Mouse (Mus musculus) layer of hippocampus, postnatal 25 days (tissue): ENCODE measurements around the gene Dmrtb1. TPM values are rescaled to one million over a fixed set of nuclear protein-coding genes. Genes with fewer than 3 reads are reported as not detected.
A peak's percentile ranks its signal among the peaks of the same experiment; 100 is the strongest.

Experiments used
- DNase-seq, 2 experiments: peaks; one replicate each; pipeline ENCODE4 v3.0.0; 2022; ENCODE audit warnings: mixed read lengths in 2 of 2, low spot score in 1 of 2; ENCODE audit errors: extremely low spot score in 1 of 2
- total RNA-seq, 2 experiments: library from RNA; stranded (reverse); gene quantifications; 2 replicates each; pipeline ENCODE4 v1.2.3; 2021

Gene Dmrtb1
- total RNA-seq, result under 1 TPM; 0.28 to 0.62 TPM

GRCm38 (mm10) chr4:107684130-107684529, at the start of gene Dmrtb1:
TSS of gene Dmrtb1 (minus strand) at chr4:107684230.
- DNase-seq, result no peak

- no peak for DNase-seq
Measured at GRCm38 (mm10) chr4:107733603-107734002, 49.6 kb upstream of the Dmrtb1 start.

- no peak for DNase-seq
Measured at GRCm38 (mm10) chr4:107732624-107733023, 48.6 kb upstream of the Dmrtb1 start.

DNA sequence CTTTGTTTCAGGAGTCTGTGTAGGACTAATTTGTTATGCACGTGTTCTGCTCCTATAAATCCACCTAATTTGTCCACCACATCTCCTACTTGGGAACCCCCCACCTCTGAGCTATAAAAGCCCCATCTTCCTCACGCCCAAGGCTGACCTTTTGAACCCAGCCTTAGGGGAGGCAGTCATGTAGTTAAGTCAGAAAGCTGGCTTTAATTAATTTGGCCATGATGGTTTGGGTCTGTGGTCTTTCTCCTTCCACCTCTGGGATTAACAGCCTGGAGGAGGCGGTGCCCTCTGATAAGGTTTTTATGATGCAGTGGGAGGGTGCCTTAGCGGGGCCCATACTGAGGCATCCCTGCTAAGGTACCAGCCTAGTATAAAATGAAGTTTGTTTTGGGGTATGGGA, 48.2 kb upstream of the Dmrtb1 start:
- DNase-seq, result no peak

GRCm38 (mm10) chr4:107731088-107731465, 47.0 kb upstream of the Dmrtb1 start:
- no peak for DNase-seq

DNA sequence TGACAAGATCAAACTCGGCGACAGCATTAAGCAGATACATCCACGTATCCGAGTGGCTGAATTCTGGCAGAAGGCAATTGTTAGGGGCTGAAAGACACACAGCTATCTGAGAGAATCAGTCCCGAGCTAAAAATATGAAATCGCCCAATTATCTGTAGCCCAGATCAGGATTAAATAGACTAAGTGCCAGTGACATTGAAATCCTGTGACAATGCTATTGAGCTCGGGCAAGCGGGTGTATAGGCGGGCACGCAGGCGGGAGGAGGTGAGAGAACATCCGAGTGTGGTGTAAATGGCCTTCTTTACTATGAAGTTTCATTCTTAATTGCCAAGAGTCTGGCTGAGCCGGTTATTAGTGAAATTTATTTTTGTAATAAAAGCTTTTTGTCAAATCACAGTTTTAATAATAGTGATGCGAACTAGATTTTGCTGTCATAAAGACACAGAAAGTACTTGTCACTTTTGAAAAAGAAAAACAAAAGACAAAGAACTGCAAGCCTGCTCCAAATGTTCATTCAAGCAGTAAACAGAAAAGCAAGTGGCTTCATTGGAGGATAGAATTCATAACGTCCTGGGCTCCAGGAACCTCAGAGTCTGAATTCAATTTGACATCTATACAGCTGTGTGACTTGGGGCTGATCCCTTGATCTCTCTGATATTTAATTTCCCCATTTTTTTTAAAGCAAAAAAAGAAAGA, 46.5 kb upstream of the Dmrtb1 start:
- no peak for DNase-seq

DNA sequence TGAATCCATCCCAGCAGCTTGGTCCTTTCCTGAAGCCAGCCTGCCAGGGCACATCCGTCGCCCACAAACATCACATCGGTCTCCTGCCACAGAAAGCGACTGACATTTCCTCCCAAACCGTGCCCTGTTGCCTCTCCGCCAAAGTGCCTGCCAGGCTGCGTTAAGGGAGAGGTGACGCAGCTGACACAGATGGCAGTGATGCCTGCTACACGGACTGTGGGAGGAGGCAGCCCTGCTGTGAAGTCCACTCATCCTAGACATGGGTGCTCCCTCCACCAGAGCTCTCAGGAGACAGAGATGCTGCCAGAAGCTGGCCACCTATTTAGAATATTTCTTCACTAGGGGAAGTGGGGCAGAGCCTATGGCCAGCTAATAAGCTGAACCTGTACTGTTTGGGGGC, 41.4 kb upstream of the Dmrtb1 start:
- no peak for DNase-seq

GRCm38 (mm10) chr4:107720043-107720830, 36.2 kb upstream of the Dmrtb1 start:
- DNase-seq, result no peak

GRCm38 (mm10) chr4:107719161-107719560, 35.1 kb upstream of the Dmrtb1 start:
- no peak for DNase-seq

DNA sequence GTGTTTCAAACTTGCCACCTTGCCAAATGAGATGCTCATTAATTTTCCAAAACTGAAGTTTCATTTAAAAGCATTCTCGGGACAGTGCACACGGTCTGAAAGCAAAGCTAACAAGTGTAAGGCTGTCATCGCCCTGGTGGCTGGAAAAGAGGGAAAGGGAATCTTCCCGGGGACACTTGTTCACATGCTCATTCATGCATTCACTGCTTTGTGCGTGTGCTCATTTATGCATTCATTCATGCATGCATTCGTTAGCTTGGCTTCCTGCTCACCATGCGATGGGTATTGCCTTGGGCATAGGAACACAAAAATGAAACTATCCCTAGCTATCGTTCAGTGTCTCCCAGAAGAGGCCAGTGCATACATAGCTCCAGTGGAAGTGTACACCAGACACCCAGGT, 34.7 kb upstream of the Dmrtb1 start:
- no peak for DNase-seq

- DNase-seq, result no peak
Measured at GRCm38 (mm10) chr4:107717718-107718313, 33.8 kb upstream of the Dmrtb1 start.

DNA sequence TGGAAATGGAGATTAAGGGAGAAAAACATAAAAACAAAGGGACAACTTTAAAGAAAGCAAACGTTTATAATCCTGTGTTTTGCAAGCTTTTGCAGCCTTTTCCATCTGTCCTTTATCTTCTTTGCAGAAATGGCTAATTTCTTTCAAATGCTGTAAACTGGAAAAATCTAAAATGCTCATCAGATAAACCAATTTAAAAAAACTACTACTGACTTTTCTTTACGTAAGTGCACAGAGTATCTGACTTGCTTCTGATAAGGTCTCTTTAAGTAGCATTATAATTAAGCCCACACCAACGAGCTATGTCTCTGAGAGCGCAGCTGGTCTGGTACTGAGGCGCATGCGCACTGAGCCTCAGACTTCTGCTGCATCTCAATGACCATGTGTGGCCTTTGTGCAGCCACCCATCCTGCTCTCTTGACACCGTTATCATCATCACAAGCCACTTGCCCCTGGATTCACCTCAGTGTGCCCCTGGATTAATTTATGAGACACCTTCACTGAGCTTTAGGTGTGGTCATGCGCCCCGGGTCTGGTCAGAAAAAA, 32.8 kb upstream of the Dmrtb1 start:
- no peak for DNase-seq

DNA sequence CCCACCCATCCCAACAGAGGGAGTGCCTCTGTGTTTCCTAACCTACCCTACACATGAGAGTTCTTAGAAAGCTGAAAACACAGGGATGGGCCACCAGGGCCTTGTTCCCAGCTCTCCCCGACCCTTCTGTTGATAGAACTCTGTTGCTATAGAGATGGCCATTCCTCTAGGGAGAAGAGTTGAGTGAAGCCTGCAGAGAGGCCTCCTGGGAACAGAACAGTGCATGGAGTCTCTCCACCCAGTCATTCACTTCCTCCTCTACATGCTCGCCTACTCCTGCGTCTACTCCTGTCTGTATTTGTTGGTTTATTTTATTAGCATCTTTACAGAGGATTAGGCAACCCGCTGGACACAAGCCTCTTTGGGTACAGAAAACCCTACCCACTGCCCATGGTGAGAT, 22.9 kb upstream of the Dmrtb1 start:
- no peak for DNase-seq

- DNase-seq, result no peak
Measured at GRCm38 (mm10) chr4:107704185-107704584, 20.2 kb upstream of the Dmrtb1 start.

- no peak for DNase-seq
Measured at GRCm38 (mm10) chr4:107701679-107702078, 17.6 kb upstream of the Dmrtb1 start.

DNA sequence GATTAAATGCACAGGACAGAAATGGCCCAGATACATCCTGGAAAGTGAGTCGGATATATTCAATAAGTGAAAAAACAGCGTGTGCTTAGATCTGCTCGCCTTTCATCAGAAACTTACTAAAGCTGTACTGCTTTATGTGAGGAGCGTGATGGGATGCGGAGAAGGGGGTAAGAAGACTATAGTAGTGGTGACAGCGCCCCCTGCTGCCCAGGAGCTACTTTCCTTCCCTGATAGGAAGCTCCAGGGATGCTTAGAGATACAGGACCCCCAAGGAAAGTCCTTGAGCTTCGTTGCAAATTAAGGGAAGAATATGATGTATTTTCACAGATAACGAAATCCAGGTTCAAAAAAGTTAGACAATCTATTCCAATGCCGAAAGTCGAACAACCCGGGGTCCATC, 17.1 kb upstream of the Dmrtb1 start:
- DNase-seq, result peak; percentile 57 to 83

DNA sequence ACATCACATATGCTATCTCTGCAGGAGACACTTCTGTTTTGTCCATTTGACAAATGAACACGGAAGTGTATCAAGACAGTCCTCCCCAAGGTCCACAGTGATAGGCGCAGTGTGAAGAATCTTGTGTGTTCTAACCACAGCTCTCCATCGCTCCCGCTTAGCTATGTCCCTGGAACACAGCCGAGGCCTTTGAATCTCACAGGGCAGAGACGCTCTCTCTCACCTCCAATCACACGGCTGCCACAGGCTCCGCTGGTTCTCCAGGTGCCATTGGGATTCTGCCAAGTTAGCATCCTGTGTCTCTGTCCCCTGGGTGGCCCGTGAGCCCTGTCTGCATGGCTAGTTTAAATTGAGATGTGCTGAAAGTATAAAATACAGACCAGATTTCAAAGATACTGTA, 15.2 kb upstream of the Dmrtb1 start:
- DNase-seq, result no peak

- DNase-seq, result no peak
Measured at GRCm38 (mm10) chr4:107693816-107694215, 9.8 kb upstream of the Dmrtb1 start.

- no peak for DNase-seq
Measured at GRCm38 (mm10) chr4:107688213-107688612, 4.2 kb upstream of the Dmrtb1 start.

GRCm38 (mm10) chr4:107687127-107687526, 3.1 kb upstream of the Dmrtb1 start:
- DNase-seq, result no peak

- no peak for DNase-seq
Measured at GRCm38 (mm10) chr4:107683006-107683756, 849 bp downstream of the Dmrtb1 start.
